Mouse (Mus musculus): ENCODE results near the gene Gm11111. TPM values are rescaled to one million over a fixed set of nuclear protein-coding genes. Genes with fewer than 3 reads are reported as not detected.
"Not testable (repeated sequence)": the region's sequence is repeated elsewhere in the genome, so short reads cannot be mapped to it uniquely, and the experiment has no call there.

Gene Gm11111
- polyA plus RNA-seq, 1 experiment from 2014 or later = not detected

- no peaks in the 10 kb centered on the region for H3K36me3 ChIP-seq
- H3K9me3 ChIP-seq (replicated peaks) = no peaks in the 10 kb centered on the region
- H3K4me1 ChIP-seq (replicated peaks) = peaks cover 5% of the 10 kb centered on the region; the same call in 1 of the 2 replicates
- no peak overlapping the region for H3K9ac ChIP-seq
- no peak overlapping the region for H3K4me2 ChIP-seq
- no peak for ATAC-seq (replicated peaks; ENCODE audit: insufficient number of reproducible peaks, insufficient read depth, low FRiP score, low read depth)
- no peak overlapping the region for H3K27ac ChIP-seq
- no peaks in the 10 kb centered on the region for H3K27me3 ChIP-seq
- WGBS = 59% methylated on average over 9 of the region's 9 CpGs
- H3K4me3 ChIP-seq = no peak overlapping the region
Observed at GRCm38 (mm10) chr5:98562806-98563205, 10.3 kb downstream of the Gm11111 start.

GRCm38 (mm10) chr5:98563801-98564200, 11.3 kb downstream of the Gm11111 start:
- WGBS = 69% methylated on average over 9 of the region's 9 CpGs
- no peak for ATAC-seq (replicated peaks; ENCODE audit: insufficient number of reproducible peaks, insufficient read depth, low FRiP score, low read depth)
- H3K4me1 ChIP-seq (replicated peaks) = peaks cover 9% of the 10 kb centered on the region; the same call in 1 of the 2 replicates
- H3K4me3 ChIP-seq = no peak overlapping the region
- H3K36me3 ChIP-seq = no peaks in the 10 kb centered on the region
- H3K27me3 ChIP-seq = no peaks in the 10 kb centered on the region
- no peak overlapping the region for H3K27ac ChIP-seq
- H3K4me2 ChIP-seq = no peak overlapping the region
- H3K9me3 ChIP-seq (replicated peaks) = no peaks in the 10 kb centered on the region
- no peak overlapping the region for H3K9ac ChIP-seq

GRCm38 (mm10) chr5:98566461-98567193, 14.1 kb downstream of the Gm11111 start:
- H3K27ac ChIP-seq = no peak overlapping the region
- ATAC-seq (replicated peaks; ENCODE audit: insufficient number of reproducible peaks, insufficient read depth, low FRiP score, low read depth) = no peak
- WGBS = 49% methylated on average over 6 of the region's 6 CpGs

GRCm38 (mm10) chr5:98568481-98568880, 16.0 kb downstream of the Gm11111 start:
- Histone ChIP-seq H3K36me3 (no peaks in the 10 kb centered on the region), H3K4me2 (no peak overlapping the region), H3K4me1 (replicated peaks) (peaks cover 14% of the 10 kb centered on the region; the same call in 1 of the 2 replicates), H3K9ac (no peak overlapping the region), H3K9me3 (replicated peaks) (no peaks in the 10 kb centered on the region), H3K27ac (no peak overlapping the region), H3K27me3 (no peaks in the 10 kb centered on the region), H3K4me3 (no peak overlapping the region)
- WGBS = 85% methylated on average over 4 of the region's 4 CpGs
- no peak for ATAC-seq (replicated peaks; ENCODE audit: insufficient number of reproducible peaks, insufficient read depth, low FRiP score, low read depth)

More at GRCm38 (mm10) chr5:98566461-98567193, 14.1 kb downstream of the Gm11111 start:
- Histone ChIP-seq H3K4me2 (no peak overlapping the region), H3K27me3 (no peaks in the 10 kb centered on the region), H3K9me3 (replicated peaks) (no peaks in the 10 kb centered on the region), H3K4me3 (no peak overlapping the region), H3K36me3 (no peaks in the 10 kb centered on the region), H3K4me1 (replicated peaks) (peaks cover 14% of the 10 kb centered on the region; the same call in 1 of the 2 replicates), H3K9ac (no peak overlapping the region)

- Histone ChIP-seq H3K36me3 (no peaks in the 10 kb centered on the region), H3K4me3 (no peak overlapping the region), H3K4me2 (no peak overlapping the region), H3K9ac (no peak overlapping the region), H3K27ac (no peak overlapping the region), H3K27me3 (no peaks in the 10 kb centered on the region), H3K4me1 (replicated peaks) (peaks cover 14% of the 10 kb centered on the region; the same call in 1 of the 2 replicates), H3K9me3 (replicated peaks) (no peaks in the 10 kb centered on the region)
- no peak for ATAC-seq (replicated peaks; ENCODE audit: insufficient number of reproducible peaks, insufficient read depth, low FRiP score, low read depth)
- 34% methylated on average over 3 of the region's 3 CpGs for WGBS
Observed at GRCm38 (mm10) chr5:98569029-98569513, 16.6 kb downstream of the Gm11111 start.

GRCm38 (mm10) chr5:98572392-98572791, 19.9 kb downstream of the Gm11111 start:
- H3K4me2 ChIP-seq = no peak overlapping the region
- 60% methylated on average over 4 of the region's 4 CpGs for WGBS
- ATAC-seq (replicated peaks; ENCODE audit: insufficient number of reproducible peaks, insufficient read depth, low FRiP score, low read depth) = no peak

GRCm38 (mm10) chr5:98574711-98575470, 22.4 kb downstream of the Gm11111 start:
- WGBS = 58% methylated on average over 12 of the region's 12 CpGs
- ATAC-seq (replicated peaks; ENCODE audit: insufficient number of reproducible peaks, insufficient read depth, low FRiP score, low read depth) = no peak
- Histone ChIP-seq H3K36me3 (no peaks in the 10 kb centered on the region), H3K4me2 (no peak overlapping the region), H3K4me3 (no peak overlapping the region), H3K9ac (no peak overlapping the region), H3K27me3 (no peaks in the 10 kb centered on the region), H3K9me3 (replicated peaks) (no peaks in the 10 kb centered on the region), H3K27ac (no peak overlapping the region), H3K4me1 (replicated peaks) (no peaks in the 10 kb centered on the region)

More at GRCm38 (mm10) chr5:98572392-98572791, 19.9 kb downstream of the Gm11111 start:
- peaks cover 9% of the 10 kb centered on the region; the same call in 1 of the 2 replicates for H3K4me1 ChIP-seq (replicated peaks)
- no peak overlapping the region for H3K4me3 ChIP-seq
- H3K27ac ChIP-seq = no peak overlapping the region
- H3K36me3 ChIP-seq = no peaks in the 10 kb centered on the region
- H3K9ac ChIP-seq = no peak overlapping the region
- H3K9me3 ChIP-seq (replicated peaks) = no peaks in the 10 kb centered on the region
- H3K27me3 ChIP-seq = no peaks in the 10 kb centered on the region

GRCm38 (mm10) chr5:98575471-98575834, 23.0 kb downstream of the Gm11111 start:
- Histone ChIP-seq H3K9me3 (replicated peaks) (no peaks in the 10 kb centered on the region), H3K36me3 (no peaks in the 10 kb centered on the region), H3K9ac (no peak overlapping the region), H3K4me1 (replicated peaks) (no peaks in the 10 kb centered on the region), H3K4me2 (no peak overlapping the region), H3K27ac (no peak overlapping the region), H3K27me3 (no peaks in the 10 kb centered on the region), H3K4me3 (no peak overlapping the region)
- ATAC-seq (replicated peaks; ENCODE audit: insufficient number of reproducible peaks, insufficient read depth, low FRiP score, low read depth) = no peak
- WGBS = 73% methylated on average over 4 of the region's 4 CpGs

GRCm38 (mm10) chr5:98576538-98576937, 24.0 kb downstream of the Gm11111 start:
- H3K9me3 ChIP-seq (replicated peaks); H3K36me3 ChIP-seq; H3K4me2 ChIP-seq; H3K4me3 ChIP-seq; ATAC-seq (replicated peaks; ENCODE audit: insufficient number of reproducible peaks, insufficient read depth, low FRiP score, low read depth); H3K27ac ChIP-seq; H3K9ac ChIP-seq; H3K4me1 ChIP-seq (replicated peaks); H3K27me3 ChIP-seq: not testable (repeated sequence)
- WGBS = 73% methylated on average over 6 of the region's 6 CpGs

GRCm38 (mm10) chr5:98578398-98578797, 25.9 kb downstream of the Gm11111 start:
- no peaks in the 10 kb centered on the region for H3K9me3 ChIP-seq (replicated peaks)
- no peaks in the 10 kb centered on the region for H3K36me3 ChIP-seq
- no peak overlapping the region for H3K9ac ChIP-seq
- WGBS = 51% methylated on average over 2 of the region's 2 CpGs
- H3K4me3 ChIP-seq = no peak overlapping the region
- ATAC-seq (replicated peaks; ENCODE audit: insufficient number of reproducible peaks, insufficient read depth, low FRiP score, low read depth) = no peak
- H3K27ac ChIP-seq = no peak overlapping the region
- no peaks in the 10 kb centered on the region for H3K4me1 ChIP-seq (replicated peaks)
- no peaks in the 10 kb centered on the region for H3K27me3 ChIP-seq
- no peak overlapping the region for H3K4me2 ChIP-seq

GRCm38 (mm10) chr5:98580811-98581210, 28.3 kb downstream of the Gm11111 start:
- H3K9ac ChIP-seq = no peak overlapping the region
- no peak overlapping the region for H3K4me2 ChIP-seq
- H3K27ac ChIP-seq = no peak overlapping the region
- 43% methylated on average over 5 of the region's 5 CpGs for WGBS
- H3K4me1 ChIP-seq (replicated peaks) = no peaks in the 10 kb centered on the region
- H3K9me3 ChIP-seq (replicated peaks) = no peaks in the 10 kb centered on the region
- H3K4me3 ChIP-seq = no peak overlapping the region
- ATAC-seq (replicated peaks; ENCODE audit: insufficient number of reproducible peaks, insufficient read depth, low FRiP score, low read depth) = no peak
- H3K27me3 ChIP-seq = no peaks in the 10 kb centered on the region
- no peaks in the 10 kb centered on the region for H3K36me3 ChIP-seq

Measured in heart, embryonic 15.5 days (tissue).